Mouse (Mus musculus) liver (tissue): ENCODE measurements around the gene Serpina3k.
"Not testable (repeated sequence)": the region's sequence is repeated elsewhere in the genome, so short reads cannot be mapped to it uniquely, and the experiment has no call there.

ENCODE experiments used
- DNase-seq: peaks from one replicate; pipeline ENCODE4 v3.0.0-alpha.2; 2020; ENCODE audit warnings: mixed read lengths

Gene Serpina3k

DNA sequence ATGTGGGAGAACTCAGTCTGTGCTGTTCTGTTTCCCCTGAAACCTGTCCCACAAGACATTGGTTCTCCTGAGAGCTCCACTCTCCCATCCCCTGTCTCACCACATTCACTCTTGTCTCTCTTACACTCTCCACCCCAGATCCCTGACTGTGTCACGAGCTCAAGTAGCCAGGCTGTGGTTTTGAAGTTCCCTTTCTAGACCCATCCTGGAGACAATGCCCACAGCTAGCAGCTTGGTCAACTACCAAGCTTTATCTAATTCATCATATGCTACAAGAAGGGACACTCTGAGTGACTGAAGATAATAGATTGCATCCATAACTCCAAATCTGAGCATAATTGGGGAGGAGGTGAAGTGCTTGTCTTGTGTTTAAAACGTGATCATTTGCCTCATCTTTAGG, 52.8 kb downstream of the Serpina3k start:
- DNase-seq: not testable (repeated sequence)
